Mouse (Mus musculus) heart, embryonic 15.5 days (tissue): ENCODE results near the gene Rora. TPM values are rescaled to one million over a fixed set of nuclear protein-coding genes. Genes with fewer than 3 reads are reported as not detected.

Source experiments
- ATAC-seq: fragments of 200-750 bp; cut with Nextera tagmentation; replicated peaks from 2 replicates; pipeline ENCODE4 v1.8.0; 2017; ENCODE audit warnings: low read depth, moderate TSS enrichment; ENCODE audit not compliant: insufficient number of reproducible peaks, insufficient read depth, low FRiP score
- H3K27ac ChIP-seq: fragments of 300-500 bp; sonication (generic); 2 replicates; pipeline ENCODE4 v1.5.1; 2015; ENCODE audit warnings: mild to moderate bottlenecking, inconsistent platforms
- H3K27me3 ChIP-seq: fragments of 300-500 bp; sonication (generic); 2 replicates; pipeline ENCODE4 v1.6.1; 2015; ENCODE audit warnings: inconsistent platforms
- H3K36me3 ChIP-seq: fragments of 300-500 bp; sonication (generic); 2 replicates; pipeline ENCODE4 v1.6.1; 2015; ENCODE audit warnings: mild to moderate bottlenecking, inconsistent platforms
- H3K4me1 ChIP-seq: fragments of 300-500 bp; sonication (generic); replicated peaks from 2 replicates; pipeline ENCODE4 v1.6.1; 2015; ENCODE audit warnings: inconsistent platforms
- H3K4me2 ChIP-seq: fragments of 300-500 bp; sonication (generic); 2 replicates; pipeline ENCODE4 v1.6.1; 2015; ENCODE audit warnings: inconsistent platforms, mild to moderate bottlenecking, moderate library complexity
- H3K4me3 ChIP-seq: fragments of 300-500 bp; sonication (generic); 2 replicates; pipeline ENCODE4 v1.5.1; 2015; ENCODE audit warnings: mild to moderate bottlenecking, inconsistent platforms
- H3K9ac ChIP-seq: fragments of 300-500 bp; sonication (generic); 2 replicates; pipeline ENCODE4 v1.6.1; 2015; ENCODE audit warnings: mild to moderate bottlenecking, inconsistent platforms
- H3K9me3 ChIP-seq: fragments of 300-500 bp; sonication (generic); replicated peaks from 2 replicates; pipeline ENCODE4 v1.6.1; 2016; ENCODE audit warnings: inconsistent platforms
- WGBS: fragments of 180-500 bp; shearing (Covaris S2); methylation state at CpG from one replicate; pipeline ENCODE4 v1.1.7; 2015; ENCODE audit warnings: mixed read lengths; 5-methylcytosine and 5-hydroxymethylcytosine counted together
- polyA plus RNA-seq: library from polyadenylated mRNA; unstranded; fragments of >200 nt; fragmentation: Nextera tagmentation; extraction: Ambion mirVana; gene quantifications from 2 replicates; pipeline ENCODE4 v1.2.1, GENCODE M21; 2015

The Rora gene
- polyA plus RNA-seq, 1 experiment from 2014 or later: 7.3 TPM

GRCm38 (mm10) chr9:68985796-68986195 lies 332.2 kb downstream of the Rora start:
- Histone ChIP-seq H3K4me2 (no peak overlapping the region), H3K9me3 (no peaks in the 10 kb centered on the region), H3K4me1 (no peaks in the 10 kb centered on the region), H3K27me3 (no peaks in the 10 kb centered on the region), H3K27ac (no peak overlapping the region), H3K9ac (no peak overlapping the region), H3K4me3 (no peak overlapping the region), H3K36me3 (no peaks in the 10 kb centered on the region)
- ATAC-seq: no peak
- WGBS: 69% methylated on average over 3 of the region's 3 CpGs

- no peak overlapping the region for H3K27ac ChIP-seq
- WGBS: 79% methylated on average over 6 of the region's 6 CpGs
- ATAC-seq: no peak
- no peaks in the 10 kb centered on the region for H3K27me3 ChIP-seq
- no peak overlapping the region for H3K4me2 ChIP-seq
- H3K9me3 ChIP-seq: no peaks in the 10 kb centered on the region
- no peaks in the 10 kb centered on the region for H3K4me1 ChIP-seq
- H3K9ac ChIP-seq: no peak overlapping the region
- no peaks in the 10 kb centered on the region for H3K36me3 ChIP-seq
- H3K4me3 ChIP-seq: no peak overlapping the region
Observed at GRCm38 (mm10) chr9:68987290-68988042, 333.9 kb downstream of the Rora start.

- Histone ChIP-seq H3K27me3 (no peaks in the 10 kb centered on the region), H3K9me3 (no peaks in the 10 kb centered on the region), H3K36me3 (no peaks in the 10 kb centered on the region), H3K9ac (no peak overlapping the region), H3K4me2 (no peak overlapping the region), H3K27ac (no peak overlapping the region), H3K4me3 (no peak overlapping the region), H3K4me1 (no peaks in the 10 kb centered on the region)
- no peak for ATAC-seq
- WGBS: 63% methylated on average over 13 of the region's 13 CpGs
Observed at GRCm38 (mm10) chr9:68988162-68988911, 334.8 kb downstream of the Rora start.

- no peak overlapping the region for H3K9ac ChIP-seq
- no peak overlapping the region for H3K4me3 ChIP-seq
- WGBS: 76% methylated on average over 7 of the region's 7 CpGs
- no peaks in the 10 kb centered on the region for H3K4me1 ChIP-seq
- no peaks in the 10 kb centered on the region for H3K27me3 ChIP-seq
- no peak overlapping the region for H3K4me2 ChIP-seq
- H3K36me3 ChIP-seq: no peaks in the 10 kb centered on the region
- H3K9me3 ChIP-seq: no peaks in the 10 kb centered on the region
- ATAC-seq: no peak
- H3K27ac ChIP-seq: no peak overlapping the region
Observed at GRCm38 (mm10) chr9:68989885-68990449, 336.4 kb downstream of the Rora start.

- H3K4me1 ChIP-seq: no peaks in the 10 kb centered on the region
Observed at GRCm38 (mm10) chr9:68993881-68994280, 340.3 kb downstream of the Rora start.

GRCm38 (mm10) chr9:68998961-68999360 lies 345.4 kb downstream of the Rora start:
- Histone ChIP-seq H3K4me2 (no peak overlapping the region), H3K4me3 (no peak overlapping the region), H3K27ac (no peak overlapping the region), H3K27me3 (no peaks in the 10 kb centered on the region), H3K9ac (no peak overlapping the region), H3K36me3 (no peaks in the 10 kb centered on the region), H3K4me1 (no peaks in the 10 kb centered on the region), H3K9me3 (no peaks in the 10 kb centered on the region)
- no peak for ATAC-seq
- WGBS: 91% methylated on average over 9 of the region's 9 CpGs

More at GRCm38 (mm10) chr9:68993881-68994280, 340.3 kb downstream of the Rora start:
- Histone ChIP-seq H3K27me3 (no peaks in the 10 kb centered on the region), H3K9me3 (no peaks in the 10 kb centered on the region), H3K27ac (no peak overlapping the region), H3K4me2 (no peak overlapping the region), H3K36me3 (no peaks in the 10 kb centered on the region), H3K4me3 (no peak overlapping the region), H3K9ac (no peak overlapping the region)
- ATAC-seq: no peak
- 54% methylated on average over 2 of the region's 2 CpGs for WGBS

GRCm38 (mm10) chr9:69004514-69004913 lies 350.9 kb downstream of the Rora start:
- ATAC-seq: no peak
- Histone ChIP-seq H3K4me2 (no peak overlapping the region), H3K9ac (no peak overlapping the region), H3K4me3 (no peak overlapping the region), H3K27me3 (no peaks in the 10 kb centered on the region), H3K27ac (no peak overlapping the region), H3K4me1 (peaks cover 5% of the 10 kb centered on the region), H3K9me3 (no peaks in the 10 kb centered on the region), H3K36me3 (no peaks in the 10 kb centered on the region)
- 44% methylated on average over 9 of the region's 9 CpGs for WGBS

GRCm38 (mm10) chr9:69006666-69007065 lies 353.1 kb downstream of the Rora start:
- H3K4me3 ChIP-seq: no peak overlapping the region
- 71% methylated on average over 3 of the region's 3 CpGs for WGBS
- H3K9me3 ChIP-seq: no peaks in the 10 kb centered on the region
- H3K27me3 ChIP-seq: no peaks in the 10 kb centered on the region
- peaks cover 8% of the 10 kb centered on the region for H3K4me1 ChIP-seq
- H3K4me2 ChIP-seq: no peak overlapping the region
- no peak overlapping the region for H3K27ac ChIP-seq
- no peak for ATAC-seq
- H3K9ac ChIP-seq: no peak overlapping the region
- no peaks in the 10 kb centered on the region for H3K36me3 ChIP-seq

GRCm38 (mm10) chr9:69008706-69009105 lies 355.1 kb downstream of the Rora start:
- Histone ChIP-seq H3K4me3 (no peak overlapping the region), H3K9me3 (no peaks in the 10 kb centered on the region), H3K36me3 (no peaks in the 10 kb centered on the region), H3K9ac (no peak overlapping the region), H3K27ac (no peak overlapping the region), H3K4me1 (peaks cover 8% of the 10 kb centered on the region), H3K4me2 (no peak overlapping the region), H3K27me3 (no peaks in the 10 kb centered on the region)
- ATAC-seq: no peak
- 77% methylated on average over 2 of the region's 2 CpGs for WGBS

GRCm38 (mm10) chr9:69010886-69011285 lies 357.3 kb downstream of the Rora start:
- Histone ChIP-seq H3K9ac (no peak overlapping the region), H3K9me3 (no peaks in the 10 kb centered on the region), H3K27me3 (no peaks in the 10 kb centered on the region), H3K4me2 (no peak overlapping the region), H3K27ac (no peak overlapping the region), H3K4me3 (no peak overlapping the region), H3K4me1 (0 out of 2 replicates have a peak, but pooled peaks cover 3% of the 10 kb centered on the region), H3K36me3 (no peaks in the 10 kb centered on the region)
- 53% methylated on average over 5 of the region's 5 CpGs for WGBS
- no peak for ATAC-seq

GRCm38 (mm10) chr9:69013186-69013715 lies 359.7 kb downstream of the Rora start:
- WGBS: 83% methylated on average over 7 of the region's 7 CpGs
- Histone ChIP-seq H3K4me1 (0 out of 2 replicates have a peak, but pooled peaks cover 3% of the 10 kb centered on the region), H3K36me3 (no peaks in the 10 kb centered on the region), H3K27ac (no peak overlapping the region), H3K27me3 (no peaks in the 10 kb centered on the region), H3K4me2 (no peak overlapping the region), H3K9me3 (no peaks in the 10 kb centered on the region), H3K4me3 (no peak overlapping the region), H3K9ac (no peak overlapping the region)
- no peak for ATAC-seq
